Mouse (Mus musculus) monocyte, adult 59 days (primary cell): ENCODE results near the gene Heatr1. TPM values are rescaled to one million over a fixed set of nuclear protein-coding genes. Genes with fewer than 3 reads are reported as not detected.

Experiments
- total RNA-seq, 2 experiments: library from RNA; stranded (reverse); gene quantifications; one replicate each; pipeline ENCODE4 v1.2.4; 2023

Heatr1 gene
- total RNA-seq: 10 to 100 TPM; 57.0 to 80.9 TPM

DNA sequence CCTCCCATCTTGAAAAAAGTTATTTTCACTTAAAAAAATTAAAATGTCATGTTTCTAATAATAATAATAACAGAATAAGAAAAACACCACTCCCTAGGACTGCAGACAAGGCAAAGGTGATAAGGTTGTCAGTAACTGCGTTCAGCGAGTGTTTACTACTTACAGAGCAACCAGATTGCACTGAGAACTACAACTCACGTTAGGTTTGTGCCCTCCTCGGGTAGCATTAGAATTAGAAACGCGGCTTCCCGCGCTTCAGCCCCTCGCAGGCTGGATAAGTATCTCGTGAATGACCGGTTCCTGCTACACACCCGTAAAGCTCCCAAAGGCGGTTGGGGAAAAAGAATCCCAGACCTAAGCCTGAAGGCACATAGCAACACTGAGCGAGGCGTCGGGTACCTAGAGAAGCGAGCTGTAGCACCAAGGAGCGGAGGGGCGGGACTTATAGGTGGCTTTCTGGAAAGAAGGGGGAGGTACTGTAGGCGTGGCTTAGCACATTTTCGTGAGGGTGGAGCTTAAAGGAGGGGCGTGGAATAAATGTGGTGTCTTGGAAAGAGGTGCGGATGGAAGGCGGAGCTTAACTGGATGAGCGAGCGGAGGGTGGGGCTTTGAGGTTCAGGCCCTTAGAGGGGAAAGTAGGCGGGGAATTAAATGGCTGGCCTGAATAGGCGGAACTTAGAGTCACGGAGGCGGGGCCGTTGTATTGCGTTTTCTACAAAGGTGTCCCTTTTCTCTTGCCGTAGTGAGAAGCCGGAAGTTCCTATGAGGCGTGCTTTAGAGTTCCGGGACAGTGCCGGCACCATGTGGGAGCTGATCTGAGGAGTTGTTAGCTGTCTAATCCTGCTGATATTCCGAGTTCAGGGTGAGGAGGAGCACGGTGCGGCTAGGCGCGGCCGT is at the start of gene Heatr1:
Gene Heatr1, plus strand, starts transcription at position 419 of the 897 bp plus-strand sequence.

DNA sequence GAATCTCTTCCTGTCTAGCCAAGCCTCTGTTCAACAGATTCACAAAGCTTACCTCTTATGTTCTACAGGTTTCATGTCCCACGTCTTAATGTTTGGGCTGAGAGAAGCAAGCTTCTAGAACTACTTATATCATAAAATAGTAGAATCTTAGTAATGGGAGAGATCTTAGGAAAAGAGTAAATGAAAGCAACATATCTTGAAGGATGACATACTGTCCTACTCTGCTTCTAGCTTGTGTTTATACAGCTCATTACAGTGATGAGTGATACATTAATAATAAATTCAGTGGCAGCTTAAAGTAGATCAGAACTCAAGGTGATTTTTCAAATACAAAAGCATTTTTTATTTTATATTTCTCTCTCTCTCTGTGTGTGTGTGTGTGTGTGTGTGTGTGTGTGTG is 70.0 kb downstream of the Heatr1 start, which contains the start of gene Lgals8:
Gene Lgals8, minus strand, starts transcription at position 101 of the 400 bp plus-strand sequence.

Other genes with a start within 250 kb of the Heatr1 start
- 10 to 100 TPM; 49.9 to 55.1 TPM for gene Mtr, start 136.9 kb upstream of the Heatr1 start, total RNA-seq
- not detected for gene Actn2, start 54.3 kb upstream of the Heatr1 start, total RNA-seq
- gene Lgals8, start 69.9 kb downstream of the Heatr1 start, total RNA-seq: 10 to 100 TPM; 83.3 to 91.4 TPM
- under 1 TPM in 1 of 2 experiments, not detected in 1; 0.24 TPM for gene Edaradd, start 125.4 kb downstream of the Heatr1 start, total RNA-seq
- 10 to 100 TPM; 28.5 to 33.0 TPM for gene Ero1lb, start 170.8 kb downstream of the Heatr1 start, total RNA-seq